Mouse (Mus musculus) monocyte, adult 5-6 weeks (primary cell): ENCODE measurements around the gene Ankrd63. TPM values are rescaled to one million over a fixed set of nuclear protein-coding genes. Genes with fewer than 3 reads are reported as not detected.

Experiments
- ATAC-seq: fragments of 153-309, 156-312 bp; replicated peaks from 2 replicates; pipeline ENCODE4 v1.8.0; 2017; ENCODE audit warnings: mild to moderate bottlenecking; ENCODE audit not compliant: low TSS enrichment, insufficient number of reproducible peaks, severe bottlenecking, poor library complexity, low FRiP score
- total RNA-seq: library from RNA; stranded (forward); fragments of 200-1000, 200-491, 200-594 nt; gene quantifications from 3 replicates; pipeline ENCODE4 v1.2.3, GENCODE M21; 2017

Ankrd63 gene
- 0.58 TPM in 1 of 3 replicates, not detected in the others for total RNA-seq

DNA sequence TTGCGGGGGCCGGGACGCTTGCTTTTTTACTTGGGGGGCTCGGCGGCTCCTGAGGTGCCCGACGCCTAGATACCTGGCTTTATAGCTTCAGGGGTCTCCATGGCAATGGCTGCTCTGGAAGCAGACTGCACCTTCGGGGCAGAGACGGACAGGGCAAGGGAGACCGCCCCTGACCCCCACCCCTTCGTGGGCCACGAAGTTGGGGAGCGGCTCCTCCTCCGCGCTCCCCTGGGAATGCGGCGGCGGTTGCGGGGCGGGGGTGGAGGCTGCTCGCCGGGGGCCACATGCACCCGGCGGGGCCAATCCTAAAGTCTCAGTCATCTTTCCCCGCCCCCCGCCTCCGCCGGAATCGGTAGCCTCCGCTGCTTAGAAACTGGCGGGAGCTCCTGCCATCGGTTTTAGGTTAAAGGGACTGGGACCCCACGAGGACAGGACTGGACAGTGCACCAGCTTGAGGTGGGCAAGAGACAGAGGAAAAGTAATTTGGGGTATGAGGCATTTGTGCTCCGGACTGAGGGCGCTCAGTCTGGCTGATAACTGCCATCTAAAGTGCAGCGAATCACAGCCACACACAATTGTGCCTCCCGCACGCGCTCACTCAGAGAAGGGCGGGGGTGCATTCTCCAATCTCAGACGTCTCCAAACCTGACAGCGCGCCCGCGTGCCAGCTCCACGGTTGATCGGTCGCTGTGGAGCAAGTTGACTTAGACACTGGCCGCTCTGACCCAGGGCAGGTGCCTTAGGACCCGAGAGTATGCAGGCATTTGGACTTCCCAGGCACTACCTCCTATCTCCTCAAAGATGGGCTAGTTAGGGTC, at the start of gene Ankrd63:
Ankrd63 (minus strand) TSS at position 51 of the 818 bp plus-strand sequence.
- ATAC-seq: no peak

DNA sequence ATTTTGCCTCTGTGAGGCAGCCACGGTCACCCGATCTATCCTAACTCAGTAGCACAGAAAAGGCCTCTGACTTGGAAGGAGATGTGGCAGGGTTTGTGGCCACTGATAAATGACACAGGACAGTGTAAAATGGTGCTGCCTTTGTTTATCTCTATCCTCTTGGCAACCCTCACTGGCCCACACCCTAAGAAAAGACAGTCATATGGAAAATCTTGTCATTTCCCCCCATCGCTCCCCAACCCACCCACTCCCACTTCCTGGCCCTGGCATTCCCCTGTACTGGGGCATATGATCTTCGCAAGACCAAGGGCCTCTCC, 49.0 kb upstream of the Ankrd63 start:
- no peak for ATAC-seq

DNA sequence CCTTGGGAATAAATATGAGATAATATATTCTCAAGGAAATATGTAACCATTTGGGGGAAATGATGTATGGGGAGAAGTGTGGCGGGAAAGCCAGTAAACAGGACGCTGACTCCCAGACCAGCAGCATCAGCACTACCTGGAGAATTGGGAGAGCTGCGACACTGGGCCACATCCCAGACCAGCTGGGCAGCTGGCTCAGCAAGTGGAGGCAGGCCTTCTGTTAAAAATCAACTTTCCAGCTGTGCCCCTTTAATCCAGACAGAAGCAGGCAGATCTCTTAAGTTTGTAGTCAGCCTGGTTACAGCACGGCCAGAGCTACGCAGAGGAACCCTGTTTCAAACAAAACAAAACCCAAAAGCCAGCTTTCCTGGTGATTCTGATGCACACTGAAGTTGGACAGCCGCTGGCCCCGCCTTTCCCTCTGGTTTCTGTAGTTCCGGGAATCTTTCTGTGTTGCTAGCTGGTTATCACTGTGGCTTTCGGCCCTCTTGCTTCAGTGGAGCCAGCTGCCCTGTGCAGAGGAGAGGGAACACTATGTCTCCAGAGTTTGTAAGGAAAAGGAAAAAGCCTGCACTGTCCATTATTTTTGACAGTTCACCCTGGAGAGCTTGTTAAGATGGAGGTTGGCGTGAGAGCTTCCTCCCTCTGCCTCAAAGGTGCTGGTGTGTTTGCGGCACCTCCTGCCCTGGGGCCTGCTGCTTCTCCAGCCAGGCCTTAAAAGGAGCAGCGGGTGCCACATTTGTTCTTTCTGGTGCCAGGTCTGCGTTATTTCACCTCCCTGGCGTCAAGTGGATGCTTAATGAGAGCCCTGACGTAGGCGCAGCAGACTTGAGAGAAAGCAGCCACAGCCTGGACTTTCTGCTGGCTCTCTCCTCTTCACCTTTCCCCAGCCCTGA, 48.4 kb upstream of the Ankrd63 start:
- no peak for ATAC-seq

DNA sequence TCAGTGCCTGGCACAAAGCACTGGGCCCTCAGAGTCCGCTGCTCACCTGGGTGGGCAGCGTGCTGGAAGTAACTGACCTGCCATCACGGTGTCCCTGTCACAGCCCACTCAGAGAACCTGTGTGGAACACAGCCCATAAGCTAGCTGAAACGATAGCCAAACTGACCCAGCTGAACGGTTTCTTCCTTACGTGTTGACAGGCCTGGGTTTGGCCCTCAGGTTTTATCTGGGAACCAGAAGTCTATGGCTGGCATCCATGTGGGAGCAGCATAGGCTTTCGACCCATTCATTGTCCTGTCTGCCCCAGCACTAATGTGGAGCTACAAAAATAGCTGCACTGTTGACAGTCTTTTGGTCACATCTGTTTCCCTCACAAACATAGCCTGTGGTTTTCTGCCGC, 46.7 kb upstream of the Ankrd63 start:
- ATAC-seq: no peak

DNA sequence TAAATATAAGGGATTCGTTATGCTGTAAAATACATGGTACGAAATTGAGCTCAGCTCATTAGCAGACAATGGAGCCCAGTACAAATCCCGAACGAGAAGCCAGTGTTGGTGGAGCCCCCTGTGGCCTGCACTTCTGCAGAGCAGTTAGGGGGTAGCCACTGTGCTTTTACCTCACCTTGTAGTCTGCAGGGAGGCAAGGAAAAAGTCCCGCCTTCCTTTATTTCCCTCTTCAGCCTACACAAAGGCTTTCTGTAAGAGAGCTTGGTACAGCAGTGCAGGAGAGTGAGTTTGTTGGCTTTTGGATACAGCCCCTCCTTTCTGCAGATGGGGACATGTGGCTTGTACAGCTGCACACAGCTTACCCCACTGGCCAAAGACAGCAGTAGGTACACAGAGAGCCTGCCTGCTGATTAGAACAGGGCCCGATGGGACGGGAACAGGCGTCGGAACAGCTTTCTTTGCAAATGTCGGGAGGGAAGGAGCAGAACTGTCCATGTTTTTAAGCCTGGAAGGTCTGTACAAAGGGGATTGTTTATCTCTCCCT, 45.6 kb upstream of the Ankrd63 start:
- ATAC-seq: no peak

DNA sequence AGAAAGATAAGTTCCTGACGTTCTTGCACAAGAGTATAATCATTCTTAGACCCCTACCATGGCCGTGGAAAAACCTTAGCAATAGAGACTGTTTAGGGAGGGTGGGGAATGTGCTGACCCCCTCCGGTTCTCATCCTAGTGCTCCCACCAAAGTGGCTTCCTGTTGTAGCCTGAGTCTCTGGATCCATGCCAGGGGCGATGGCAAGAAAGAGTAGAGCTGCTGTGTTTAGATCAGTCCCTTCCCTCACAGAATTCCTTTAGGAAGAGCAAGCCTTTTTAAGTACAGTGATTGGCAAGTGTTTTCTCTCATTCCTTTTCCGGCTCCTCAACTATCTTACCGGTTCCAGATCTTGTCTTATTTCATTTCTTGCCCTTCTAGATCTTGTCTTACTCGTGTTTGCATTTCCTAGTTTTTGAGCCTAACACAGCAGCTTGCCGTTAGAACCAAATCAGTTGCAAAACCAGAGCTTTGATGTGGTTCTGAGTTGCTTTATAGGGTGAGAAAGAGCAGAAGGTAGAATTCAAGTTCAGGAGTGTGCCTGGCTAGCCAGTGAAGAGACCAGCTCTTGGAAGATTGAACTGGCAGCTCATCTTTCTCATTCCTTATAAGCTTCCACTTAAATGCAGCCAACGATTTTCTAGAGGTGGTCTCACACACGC, 43.7 kb upstream of the Ankrd63 start:
- ATAC-seq: no peak

DNA sequence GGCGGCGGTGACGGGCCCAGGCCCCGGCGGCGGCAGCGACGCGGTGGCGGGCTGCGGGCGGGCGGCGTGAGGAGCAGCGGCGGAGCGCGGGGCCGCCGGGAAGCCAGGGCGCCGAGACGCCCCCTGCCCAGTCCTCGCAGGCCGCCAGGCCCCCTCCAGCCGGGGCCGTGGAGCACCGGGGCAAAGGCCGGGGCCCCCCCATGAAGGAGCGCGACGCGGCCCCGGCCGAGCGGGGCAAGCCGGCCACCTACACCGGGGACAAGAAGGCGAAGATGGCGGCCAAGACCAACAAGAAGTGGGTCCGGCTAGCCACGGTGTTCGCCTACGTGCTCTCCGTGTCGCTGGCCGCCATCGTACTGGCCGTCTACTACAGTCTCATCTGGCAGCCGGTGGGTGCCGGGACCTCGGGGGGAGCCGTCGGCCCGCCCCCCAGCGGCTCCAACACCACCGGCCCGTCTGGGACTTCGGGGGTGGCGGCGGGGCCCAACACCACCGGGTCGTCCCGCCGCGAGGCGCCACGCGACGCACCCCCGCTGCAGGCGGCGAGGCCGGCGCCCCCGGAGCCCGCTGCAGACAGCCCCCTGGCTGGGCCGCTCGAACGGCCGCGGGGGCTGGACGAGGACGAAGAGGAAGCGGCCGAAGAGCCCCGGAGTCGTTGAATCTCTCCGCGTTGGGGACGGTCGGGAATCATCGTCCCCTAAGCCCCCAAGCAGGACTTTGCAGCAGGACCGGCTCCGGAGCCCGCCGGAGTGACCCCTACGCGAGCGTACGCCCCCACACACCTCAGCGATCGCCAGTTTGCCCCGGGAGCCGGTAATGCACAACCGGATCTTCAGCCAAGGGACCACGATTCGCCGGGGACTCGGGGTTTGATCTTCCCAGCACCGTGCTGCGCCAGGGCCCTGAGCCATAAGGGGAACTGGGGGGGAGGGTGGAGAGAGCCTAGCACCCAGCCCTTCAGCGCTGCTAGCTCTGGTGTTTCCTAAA, 42.4 kb upstream of the Ankrd63 start:
- ATAC-seq: 0 out of 2 replicates have a peak, but pooled peaks have one; percentile 16

DNA sequence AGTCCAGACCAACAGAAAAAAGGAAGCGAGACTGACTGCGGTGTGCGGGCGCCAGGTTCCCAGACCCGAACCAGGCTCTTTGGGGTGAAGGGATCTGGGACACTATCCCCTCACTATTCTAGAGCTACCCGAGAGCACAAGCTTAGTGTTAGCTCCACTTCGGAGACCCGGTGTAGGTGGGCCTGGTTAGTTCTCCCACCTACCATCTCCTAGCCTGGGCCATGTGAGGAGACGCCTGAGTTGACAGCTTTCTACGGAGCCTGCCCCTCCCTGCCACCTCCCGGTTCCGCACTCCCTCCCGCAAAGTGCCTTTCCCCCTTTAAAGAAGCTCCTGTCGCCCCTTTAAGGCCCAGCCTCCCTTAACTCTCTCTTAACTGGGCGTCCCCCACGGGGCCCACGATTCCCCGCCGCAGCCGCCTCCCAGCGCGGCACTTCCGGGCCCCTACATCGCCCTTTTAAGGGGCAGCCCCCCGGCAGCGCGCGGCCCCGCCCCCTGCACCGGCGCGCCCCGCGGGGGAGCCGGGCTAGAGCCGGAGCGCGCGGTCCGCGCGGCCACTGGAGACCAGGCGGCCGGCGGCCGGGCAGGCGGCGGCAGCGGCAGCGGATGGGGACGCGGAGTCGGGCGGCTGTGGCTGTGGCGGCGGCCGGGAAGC, 41.6 kb upstream of the Ankrd63 start, which contains the start of gene Inafm2:
Inafm2 (plus strand) TSS at position 527 of the 653 bp plus-strand sequence.
- peak; percentile 76 for ATAC-seq

DNA sequence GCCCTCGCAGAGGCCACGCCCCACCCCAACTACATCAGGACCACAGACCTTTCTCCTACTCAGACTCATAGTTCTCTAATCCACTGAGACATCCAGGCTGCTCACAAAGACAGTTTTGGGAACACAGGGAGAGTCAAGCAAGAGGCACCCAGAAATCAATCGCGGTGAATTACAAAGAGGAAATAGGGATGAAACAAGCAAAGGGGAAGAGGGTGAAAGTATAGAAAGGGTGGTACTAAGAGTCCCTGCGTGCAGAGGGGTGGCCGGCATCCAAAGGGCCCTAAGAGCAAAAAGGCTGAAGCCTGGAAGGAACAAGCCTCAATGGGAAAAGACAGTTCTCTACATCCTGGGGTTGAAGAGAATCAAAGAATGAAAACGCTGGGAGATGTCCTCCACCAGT, 40.9 kb upstream of the Ankrd63 start:
- ATAC-seq: no peak

DNA sequence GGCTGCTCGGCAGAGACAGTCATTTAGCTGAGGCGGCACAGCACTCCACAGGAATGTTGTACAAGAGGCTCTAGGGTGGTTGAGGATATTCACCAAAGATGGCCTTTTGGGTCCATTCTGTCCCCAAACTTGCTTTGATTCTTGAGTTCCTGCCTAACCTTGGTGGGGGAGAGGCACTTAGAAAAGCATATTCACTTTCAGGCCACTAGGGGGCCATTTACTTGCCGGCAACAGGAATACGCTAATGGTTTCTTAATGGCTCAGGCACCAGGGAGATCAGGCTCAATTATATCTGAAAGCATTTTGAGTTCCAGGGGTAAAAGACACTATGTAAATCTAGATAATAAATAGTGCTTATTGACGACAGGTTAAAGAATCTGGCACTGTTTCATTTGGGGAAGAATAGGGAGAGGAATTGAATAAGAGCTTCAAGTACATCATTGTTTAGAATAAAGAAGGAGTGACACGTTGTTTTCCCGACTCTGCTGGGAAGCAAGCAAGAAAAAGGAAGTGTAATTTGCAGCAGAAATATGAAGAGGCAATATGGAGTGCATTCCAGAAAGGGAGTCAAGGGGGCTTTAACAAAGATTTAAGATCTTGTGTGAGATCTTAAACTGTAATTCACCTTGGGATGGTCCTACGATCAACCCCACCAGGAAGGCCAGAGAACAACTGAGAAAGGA, 39.6 kb upstream of the Ankrd63 start:
- ATAC-seq: peak; percentile 50

DNA sequence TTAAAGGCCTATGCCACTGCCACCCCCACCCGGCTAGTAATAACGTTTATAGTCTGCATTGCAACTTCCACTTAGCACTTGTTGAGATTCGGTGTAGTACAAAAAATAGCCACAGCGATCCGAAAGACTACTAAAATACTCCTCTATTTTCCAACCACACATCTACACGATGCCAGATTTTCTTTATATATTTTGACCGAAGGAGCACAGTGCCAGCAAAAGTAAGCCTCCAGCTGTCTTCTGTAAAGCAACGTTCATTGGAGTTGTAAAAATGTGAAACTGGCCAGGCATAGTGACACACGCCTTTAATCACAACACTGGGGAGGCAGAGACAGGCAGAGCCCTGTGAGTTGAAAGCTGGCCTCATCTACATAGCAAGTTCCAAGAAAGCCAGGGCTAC, 37.4 kb upstream of the Ankrd63 start:
- no peak for ATAC-seq

DNA sequence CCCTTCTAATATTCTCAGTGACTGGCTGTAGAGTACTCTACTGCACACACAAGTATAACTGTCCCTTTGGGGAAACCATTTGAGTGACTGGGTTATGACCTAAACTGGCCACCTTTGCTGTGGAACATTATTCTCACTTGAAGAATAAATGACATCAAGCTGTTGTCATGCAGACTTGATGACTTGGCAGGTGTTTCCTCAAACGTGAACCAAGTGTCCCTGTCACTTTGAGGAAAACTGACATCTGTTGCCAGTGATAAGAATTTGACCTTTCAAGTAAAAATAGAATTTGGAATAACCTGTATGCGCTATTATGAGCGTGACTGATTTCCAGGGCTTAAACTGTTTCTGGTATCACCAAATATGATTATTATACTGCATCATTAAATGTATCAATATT, 36.6 kb upstream of the Ankrd63 start:
- no peak for ATAC-seq

DNA sequence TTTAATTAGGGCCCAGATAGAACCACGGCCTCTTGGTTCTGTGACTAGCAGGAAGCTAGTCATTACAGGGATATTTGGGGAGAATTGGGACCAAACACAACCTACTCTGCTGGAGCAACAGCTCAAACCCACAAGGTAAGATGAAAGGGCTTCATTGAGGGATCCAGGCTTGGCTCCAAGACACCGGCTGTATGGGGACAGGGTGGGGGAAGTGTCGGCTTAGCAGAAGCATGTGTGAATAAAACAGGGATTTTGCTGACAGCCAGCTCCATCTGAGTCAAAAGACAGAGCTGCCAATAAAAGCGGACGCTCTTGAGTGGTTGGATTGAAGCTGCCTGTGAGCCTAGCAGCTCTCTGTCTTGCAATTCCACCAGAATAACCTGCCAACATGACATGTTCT, 29.6 kb upstream of the Ankrd63 start:
- no peak for ATAC-seq

DNA sequence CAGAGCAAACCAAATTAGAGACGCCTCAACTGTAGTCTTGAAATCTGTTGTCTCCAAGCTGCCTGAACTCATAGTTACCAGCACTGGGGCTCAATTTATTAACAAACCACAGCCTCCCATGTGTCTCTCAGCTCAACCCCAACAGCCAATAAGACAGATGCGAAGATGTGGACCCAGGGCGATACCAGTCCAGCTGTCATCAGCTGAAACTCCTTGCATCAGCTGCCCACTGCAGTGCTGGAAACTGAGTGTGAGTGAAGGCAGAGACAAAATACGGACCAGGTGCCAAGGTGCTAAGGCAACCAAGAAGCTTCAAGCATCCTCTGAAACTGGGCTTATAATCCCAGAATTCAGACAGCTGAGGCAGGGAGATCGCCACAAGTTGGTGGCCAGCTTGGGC, 28.2 kb upstream of the Ankrd63 start:
- ATAC-seq: no peak

DNA sequence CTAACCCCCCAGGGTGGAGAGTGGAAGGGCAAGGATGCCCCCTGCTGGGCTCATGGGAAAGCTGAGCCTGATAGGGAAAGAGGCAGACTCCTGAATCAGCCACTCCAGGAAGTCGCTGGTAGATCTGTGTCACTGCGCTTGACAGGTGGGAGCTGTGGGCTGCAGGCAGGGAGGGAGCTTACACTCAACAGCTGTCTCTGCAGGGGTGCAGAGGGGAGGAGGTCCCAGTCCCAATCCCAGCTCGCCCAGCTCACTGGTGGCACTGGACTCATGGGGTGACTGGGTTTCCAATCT, 26.8 kb upstream of the Ankrd63 start:
- 0 out of 2 replicates have a peak, but pooled peaks have one; percentile 37 for ATAC-seq

DNA sequence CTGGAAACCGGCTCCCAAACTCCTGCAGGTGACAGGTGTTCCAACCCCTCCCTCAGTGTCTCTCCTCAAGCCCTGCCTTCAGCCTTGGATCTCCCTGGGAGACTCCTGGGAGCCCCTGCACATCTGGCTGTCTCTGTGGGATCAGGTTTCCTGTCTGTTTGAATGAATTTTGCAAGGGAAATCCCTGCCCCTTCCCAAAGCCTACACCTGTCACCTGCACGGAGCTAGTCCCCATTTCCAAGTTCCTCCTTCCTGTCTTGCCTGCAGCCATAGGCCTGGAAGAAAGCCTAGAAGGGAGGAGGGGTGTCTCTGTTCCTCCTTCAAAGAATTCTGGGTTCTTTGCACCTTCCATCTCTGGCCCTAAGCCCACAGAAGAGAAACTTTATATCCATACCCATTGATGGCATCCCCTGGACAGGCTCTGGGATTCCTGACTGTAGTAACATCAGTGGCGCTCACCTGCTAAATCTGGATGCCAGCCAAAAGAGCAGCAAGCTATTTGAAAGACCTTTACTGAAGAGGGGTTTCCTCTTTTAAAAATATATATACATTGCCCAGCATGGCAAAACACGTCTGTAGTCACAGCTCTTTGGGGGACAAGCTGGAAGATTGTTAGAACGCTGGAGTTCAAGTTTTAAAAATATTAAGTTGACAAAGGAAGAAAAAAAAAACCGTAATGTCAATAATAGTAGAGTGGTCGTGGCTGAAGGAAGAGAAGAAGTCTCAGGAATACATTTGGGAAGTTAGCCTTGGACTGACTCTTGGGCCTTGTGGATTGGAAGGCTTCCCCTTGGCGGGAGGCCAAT, 26.3 kb upstream of the Ankrd63 start:
- ATAC-seq: no peak
